Mouse (Mus musculus) CH12.LX (cell line): ENCODE measurements around the gene Mcts2. TPM values are rescaled to one million over a fixed set of nuclear protein-coding genes. Genes with fewer than 3 reads are reported as not detected.

ENCODE experiments used
- DNase-seq: peaks from one replicate; pipeline ENCODE4 v3.0.0-alpha.2; 2013; ENCODE audit errors: extremely low read depth
- H3K27ac ChIP-seq: 2 replicates; pipeline ENCODE4 v1.5.1; 2012; ENCODE audit warnings: low read depth, mild to moderate bottlenecking, control low read depth, moderate library complexity; ENCODE audit not compliant: insufficient read depth
- H3K27me3 ChIP-seq: replicated peaks from 2 replicates; pipeline ENCODE3; 2012; ENCODE audit warnings: inconsistent platforms
- H3K36me3 ChIP-seq, 2 experiments: replicated peaks in 1 of 2; 2 replicates each; pipeline versions ENCODE3 to v1.6.1; 2012; ENCODE audit warnings: inconsistent platforms in 1 of 2, low read length in 1 of 2, mild to moderate bottlenecking in 1 of 2, mixed read lengths in 1 of 2, moderate library complexity in 1 of 2; ENCODE audit not compliant: control insufficient read depth in 1 of 2, insufficient read depth in 1 of 2
- H3K4me1 ChIP-seq, 2 experiments: 2 replicates each; pipeline ENCODE4 v1.6.1; 2012; ENCODE audit warnings: inconsistent platforms in 1 of 2, moderate library complexity in 1 of 2; ENCODE audit not compliant: insufficient read depth in 2 of 2, control insufficient read depth in 1 of 2
- H3K4me2 ChIP-seq: 2 replicates; pipeline ENCODE4 v1.6.1; 2012; ENCODE audit warnings: low read depth, mild to moderate bottlenecking, control low read depth; ENCODE audit not compliant: poor library complexity, insufficient read depth, severe bottlenecking
- H3K4me3 ChIP-seq, 3 experiments: fragments of 150-350 bp in 1 of 3; sonication (generic) in 1 of 3; replicated peaks in 1 of 3; 2 replicates each; pipeline versions ENCODE3 to v1.5.1; 2011 to 2012; ENCODE audit warnings: low read depth in 2 of 3, low read length in 2 of 3, mild to moderate bottlenecking in 2 of 3, moderate library complexity in 2 of 3, control low read depth in 1 of 3, improper control_type of control experiment in 1 of 3, inconsistent platforms in 1 of 3, mixed read lengths in 1 of 3; ENCODE audit not compliant: poor library complexity in 1 of 3
- H3K79me2 ChIP-seq: replicated peaks from 2 replicates; pipeline ENCODE4 v1.6.1; 2012; ENCODE audit warnings: mild to moderate bottlenecking, moderate library complexity; ENCODE audit not compliant: control insufficient read depth, poor library complexity, insufficient read depth, severe bottlenecking; ENCODE audit errors: extremely low read depth
- H3K9ac ChIP-seq: 2 replicates; pipeline ENCODE4 v1.6.1; 2012; ENCODE audit warnings: low read depth, mild to moderate bottlenecking, control low read depth, moderate library complexity; ENCODE audit not compliant: insufficient read depth
- H3K9me3 ChIP-seq: replicated peaks from 2 replicates; pipeline ENCODE3; 2012; ENCODE audit warnings: low read length, inconsistent platforms, mixed read lengths
- BHLHE40 ChIP-seq: IDR thresholded peaks from 2 replicates; pipeline ENCODE4 v1.6.1; 2011; ENCODE audit warnings: mild to moderate bottlenecking, low read depth, low read length, improper control_type of control experiment
- CHD1 ChIP-seq: IDR thresholded peaks from 2 replicates; pipeline ENCODE4 v1.6.1; 2012; ENCODE audit warnings: low read depth, low read length, improper control_type of control experiment, inconsistent platforms
- CTCF ChIP-seq, 2 experiments: IDR thresholded peaks in 1 of 2; conservative IDR thresholded peaks in 1 of 2; 2 replicates each; pipeline ENCODE4 v1.5.1; 2011 to 2012; ENCODE audit warnings: low read depth in 2 of 2, low read length in 2 of 2, improper control_type of control experiment in 1 of 2, inconsistent platforms in 1 of 2, mild to moderate bottlenecking in 1 of 2, moderate library complexity in 1 of 2
- EP300 ChIP-seq: IDR thresholded peaks from 2 replicates; pipeline ENCODE4 v1.6.1; 2011; ENCODE audit warnings: low read length, improper control_type of control experiment
- ETS1 ChIP-seq: conservative IDR thresholded peaks from 2 replicates; pipeline ENCODE4 v1.6.1; 2012; ENCODE audit warnings: low read depth, mild to moderate bottlenecking, inconsistent platforms, low read length, improper control_type of control experiment, moderate library complexity
- GABPA ChIP-seq: IDR thresholded peaks from 2 replicates; pipeline ENCODE4 v1.6.1; 2012; ENCODE audit warnings: low read depth, low read length, improper control_type of control experiment, inconsistent platforms; ENCODE audit not compliant: insufficient replicate concordance
- KAT2A ChIP-seq: IDR thresholded peaks from 2 replicates; pipeline ENCODE4 v1.6.1; 2012; ENCODE audit warnings: low read length, improper control_type of control experiment, inconsistent platforms; ENCODE audit not compliant: insufficient replicate concordance
- MEF2A ChIP-seq: IDR thresholded peaks from 2 replicates; pipeline ENCODE4 v1.6.1; 2014; ENCODE audit warnings: low read depth, mild to moderate bottlenecking, inconsistent platforms, low read length, improper control_type of control experiment, borderline replicate concordance
- MXI1 ChIP-seq: IDR thresholded peaks from 2 replicates; pipeline ENCODE4 v1.6.1; 2011; ENCODE audit warnings: mild to moderate bottlenecking, low read depth, low read length, improper control_type of control experiment
- MYC ChIP-seq: IDR thresholded peaks from 2 replicates; pipeline ENCODE4 v1.6.1; 2011; ENCODE audit warnings: low read depth, mild to moderate bottlenecking, improper control_type of control experiment, low read length
- NRF1 ChIP-seq: IDR thresholded peaks from 2 replicates; pipeline ENCODE4 v1.6.1; 2014; ENCODE audit warnings: low read depth, mild to moderate bottlenecking, inconsistent platforms, low read length, improper control_type of control experiment, moderate library complexity
- PAX5 ChIP-seq: IDR thresholded peaks from 2 replicates; pipeline ENCODE4 v1.6.1; 2012; ENCODE audit warnings: low read length, inconsistent platforms, mixed read lengths
- POLR2A ChIP-seq: IDR thresholded peaks from 2 replicates; pipeline ENCODE4 v1.6.1; 2011; ENCODE audit warnings: low read depth, mild to moderate bottlenecking, improper control_type of control experiment, low read length
- SIN3A ChIP-seq: IDR thresholded peaks from 2 replicates; pipeline ENCODE4 v1.6.1; 2012; ENCODE audit warnings: low read length, improper control_type of control experiment, inconsistent platforms
- SMC3 ChIP-seq: IDR thresholded peaks from 2 replicates; pipeline ENCODE4 v1.6.1; 2011; ENCODE audit warnings: low read depth, low read length, improper control_type of control experiment
- TBP ChIP-seq: conservative IDR thresholded peaks from 2 replicates; pipeline ENCODE4 v1.6.1; 2011; ENCODE audit warnings: low read depth, low read length, improper control_type of control experiment
- UBTF ChIP-seq: IDR thresholded peaks from 2 replicates; pipeline ENCODE4 v1.6.1; 2012; ENCODE audit warnings: low read depth, mild to moderate bottlenecking, inconsistent platforms, low read length, improper control_type of control experiment, moderate library complexity
- USF1 ChIP-seq: IDR thresholded peaks from 2 replicates; pipeline ENCODE4 v1.6.1; 2014; ENCODE audit warnings: low read depth, mild to moderate bottlenecking, inconsistent platforms, low read length, improper control_type of control experiment
- ZC3H11A ChIP-seq: IDR thresholded peaks from 2 replicates; pipeline ENCODE4 v1.6.1; 2012; ENCODE audit warnings: low read depth, mild to moderate bottlenecking, inconsistent platforms, low read length, improper control_type of control experiment
- ZKSCAN1 ChIP-seq: IDR thresholded peaks from 2 replicates; pipeline ENCODE4 v1.6.1; 2012; ENCODE audit warnings: low read depth, inconsistent platforms, low read length, improper control_type of control experiment, borderline replicate concordance
- ZMIZ1 ChIP-seq: IDR thresholded peaks from 2 replicates; pipeline ENCODE4 v1.6.1; 2012; ENCODE audit warnings: low read depth, mild to moderate bottlenecking, inconsistent platforms, low read length, improper control_type of control experiment
- ZNF384 ChIP-seq: IDR thresholded peaks from 2 replicates; pipeline ENCODE4 v1.6.1; 2012; ENCODE audit warnings: low read depth, low read length, improper control_type of control experiment, inconsistent platforms
- dilution Hi-C: fragments of 300-500 bp; cut with MboI; formaldehyde crosslinking; loops from 2 replicates; pipeline ENCODE4 v1.14.3; 2020; ENCODE audit warnings: low sequenced_read_pairs; ENCODE audit not compliant: extremely low pct_unique_long_range_greater_than_20kb, extremely low pct_ligation_motif_present
- in situ Hi-C: fragments of 300-500 bp; cut with MboI; formaldehyde crosslinking; loops from 3 replicates; pipeline ENCODE4 v1.14.3; 2019; ENCODE audit warnings: low sequenced_read_pairs, low pct_ligation_motif_present, low pct_unique_long_range_greater_than_20kb, mixed read lengths
- polyA plus RNA-seq: library from polyadenylated mRNA; unstranded; fragments of >175 nt; gene quantifications from 2 replicates; pipeline ENCODE4 v1.2.1, GENCODE M21; 2012; ENCODE audit warnings: low read depth; ENCODE audit not compliant: insufficient read length
- total RNA-seq, 2 experiments: library from RNA; depleted of rRNA; stranded (reverse); fragments of 300-350 nt in 1 of 2; fragments of >200 nt in 1 of 2; gene quantifications; 2 replicates each; pipeline ENCODE4 v1.2.3; 2012 to 2014

Mcts2 gene
- total RNA-seq (2012; rRNA removed) (3.3 and 5.4 TPM in 2 replicates), total RNA-seq (2014; rRNA removed) (0.95 and 1.5 TPM in 2 replicates), polyA plus RNA-seq (3.2 and 3.8 TPM in 2 replicates)

GRCm38 (mm10) chr2:152686806-152687267 is at the start of gene Mcts2:
Gene Mcts2 (plus strand): TSS chr2:152687035.
- H3K27ac ChIP-seq: no peak within 1 kb of the TSS

GRCm38 (mm10) chr2:152637381-152637780 is 49.5 kb upstream of the Mcts2 start:
- Histone ChIP-seq H3K9me3 (no peaks in the 10 kb centered on the region), H3K9ac (no peak overlapping the region), H3K27me3 (no peaks in the 10 kb centered on the region)
- no peak for TF ChIP-seq SIN3A
- no peak for TF ChIP-seq CHD1
- TF ChIP-seq POLR2A: no peak
- TF ChIP-seq, all 38 proteins: peak for 0
- DNase-seq: no peak
- peaks cover 30 to 76% of the 10 kb centered on the region in 2 experiments for H3K4me1 ChIP-seq
- peaks cover 0 to 3% of the 10 kb centered on the region in 2 experiments for H3K36me3 ChIP-seq
- in situ Hi-C loops: no loop called here
- H3K79me2 ChIP-seq: no peaks in the 10 kb centered on the region
- dilution Hi-C loops: no loop called here
- H3K4me2 ChIP-seq: peak overlapping the region; percentile 33
- no peak overlapping the region for H3K27ac ChIP-seq
- peak overlapping the region in 1 of 3 experiments; percentile 2 for H3K4me3 ChIP-seq

More at GRCm38 (mm10) chr2:152686806-152687267, at the start of gene Mcts2:
- no peak for DNase-seq
- no peak for TF ChIP-seq SIN3A
- TF ChIP-seq MEF2A: no peak
- no peak for TF ChIP-seq UBTF
- TF ChIP-seq USF1: no peak
- no peak for TF ChIP-seq CTCF (conservative IDR thresholded peaks at IDR 0.05 in 1 of 2, IDR thresholded peaks at IDR 0.05 in 1 of 2; ENCODE audit: low read depth in 2 of 2, low read length in 2 of 2)
- TF ChIP-seq ETS1: no peak
- no peak for TF ChIP-seq ZNF384
- TF ChIP-seq EP300: no peak
- no peak for TF ChIP-seq ZMIZ1
- no peak for TF ChIP-seq TBP
- TF ChIP-seq NRF1: no peak
- no peak for TF ChIP-seq MYC
- TF ChIP-seq KAT2A: no peak
- TF ChIP-seq PAX5: no peak
- TF ChIP-seq ZC3H11A: no peak
- TF ChIP-seq SMC3: no peak
- no peak for TF ChIP-seq BHLHE40
- no peak for TF ChIP-seq ZKSCAN1
- no peak for TF ChIP-seq MXI1
- no peak for TF ChIP-seq GABPA
- in situ Hi-C loops (no loop called here), dilution Hi-C loops (no loop called here)
- Histone ChIP-seq H3K36me3 (peaks cover 92 to 100% of the 10 kb centered on the region in 2 experiments), H3K4me1 (no peaks in the 10 kb centered on the region), H3K9ac (no peak within 1 kb of the TSS), H3K9me3 (no peaks in the 10 kb centered on the region), H3K27me3 (no peaks in the 10 kb centered on the region), H3K4me2 (no peak within 1 kb of the TSS), H3K79me2 (no peaks in the 10 kb centered on the region), H3K4me3 (no peak within 1 kb of the TSS)
